Mouse (Mus musculus) E14TG2a.4 (cell line): Measurements from ENCODE around the gene Plpp1.

ENCODE experiments used
- CTCF ChIP-seq: conservative IDR thresholded peaks from 2 replicates; pipeline ENCODE4 v1.5.1; 2014; ENCODE audit warnings: low read length
- POU5F1 ChIP-seq: IDR thresholded peaks from 2 replicates; pipeline ENCODE4 v1.6.1; 2014; ENCODE audit warnings: low read length, borderline replicate concordance

- TF ChIP-seq POU5F1 (no peak), CTCF (no peak)
These were observed 38.8 kb upstream of the Plpp1 start for GRCm38 (mm10) chr13:112761787-112762186.
